Mouse (Mus musculus) kidney, embryonic 16.5 days (tissue): ENCODE measurements at regions not wholly inside any gene's neighbourhood (a gene's known extent, or its start where the extent isn't known, plus 50 kb on each side); places are given as distances from the start of the nearest gene placed in this dataset.

ENCODE experiments used
- ATAC-seq: fragments of 200-750 bp; cut with Nextera tagmentation; 2 replicates; pipeline ENCODE4 v1.8.0; 2017; ENCODE audit warnings: moderate TSS enrichment; ENCODE audit not compliant: low FRiP score, low TSS enrichment
- H3K27ac ChIP-seq: fragments of 300-500 bp; sonication (generic); 2 replicates; pipeline ENCODE4 v1.5.1; 2014; ENCODE audit warnings: low read length
- H3K27me3 ChIP-seq: fragments of 300-500 bp; sonication (generic); 2 replicates; pipeline ENCODE4 v1.6.1; 2014; ENCODE audit warnings: low read length, control low read depth, mixed read lengths; ENCODE audit not compliant: insufficient read depth
- H3K36me3 ChIP-seq: fragments of 300-500 bp; sonication (generic); 2 replicates; pipeline ENCODE4 v1.6.1; 2014; ENCODE audit warnings: low read length, control low read depth, mixed read lengths; ENCODE audit not compliant: insufficient read depth
- H3K4me1 ChIP-seq: fragments of 300-500 bp; sonication (generic); 2 replicates; pipeline ENCODE4 v1.6.1; 2014; ENCODE audit warnings: low read length, control low read depth, mixed read lengths; ENCODE audit not compliant: insufficient read depth
- H3K4me2 ChIP-seq: fragments of 300-500 bp; sonication (generic); replicated peaks from 2 replicates; pipeline ENCODE4 v1.6.1; 2014; ENCODE audit warnings: low read depth, low read length
- H3K4me3 ChIP-seq: fragments of 300-500 bp; sonication (generic); 2 replicates; pipeline ENCODE4 v1.5.1; 2014; ENCODE audit warnings: mild to moderate bottlenecking, low read length
- H3K9ac ChIP-seq: fragments of 300-500 bp; sonication (generic); replicated peaks from 2 replicates; pipeline ENCODE4 v1.6.1; 2014; ENCODE audit warnings: low read length
- H3K9me3 ChIP-seq: fragments of 300-500 bp; sonication (generic); 2 replicates; pipeline ENCODE4 v1.6.1; 2016; ENCODE audit warnings: low read length, control low read depth
- WGBS: fragments of 180-500 bp; shearing (Covaris S2); extraction: QIAGEN DNeasy Blood & Tissue Kit; methylation state at CpG from one replicate; pipeline ENCODE4 v1.1.7; 2014; 5-methylcytosine and 5-hydroxymethylcytosine counted together

DNA sequence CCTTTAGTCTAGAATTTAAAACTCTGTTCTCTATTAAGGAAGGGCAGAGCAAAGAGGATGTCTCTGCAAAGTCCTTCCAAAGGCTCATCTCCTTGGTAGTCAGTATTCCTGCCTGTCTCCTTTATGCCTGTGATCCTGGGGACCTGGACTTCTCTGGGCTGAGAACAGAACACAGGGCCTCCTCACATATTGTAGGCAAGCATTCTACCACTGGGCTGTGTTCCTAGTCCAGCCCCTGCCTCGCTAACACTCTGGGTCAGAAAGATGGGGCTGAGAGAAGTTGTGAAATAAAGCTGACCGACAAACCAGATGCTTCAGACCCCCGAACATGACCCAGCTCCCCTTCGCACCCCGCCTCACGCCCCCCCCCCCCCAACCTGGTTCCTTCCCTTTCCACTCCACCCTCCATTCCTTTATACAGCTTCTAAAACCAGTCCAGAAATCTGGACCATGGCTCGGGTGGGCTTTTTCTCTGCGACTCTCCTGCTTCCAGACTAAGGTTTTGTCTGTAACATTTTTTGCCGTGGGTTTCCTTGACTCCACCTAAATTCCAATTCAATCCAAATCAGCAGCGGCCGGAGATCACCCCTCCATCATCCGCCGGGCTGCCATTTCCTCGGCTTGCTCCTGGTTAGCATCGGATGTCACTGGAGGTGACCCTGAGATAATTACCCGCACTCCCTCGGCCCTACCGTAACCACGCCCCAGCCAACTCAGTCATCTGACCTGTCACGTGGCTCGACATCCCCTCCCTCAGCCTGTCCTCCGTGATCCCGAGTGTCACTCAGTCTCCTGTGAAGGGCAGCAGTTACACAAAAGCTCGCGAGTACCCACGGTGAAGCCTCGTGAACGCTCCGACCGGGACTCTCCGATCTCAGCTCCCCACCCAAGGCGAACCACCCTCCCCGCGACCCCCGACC is 89.3 kb upstream of the Synm start:
- Histone ChIP-seq H3K4me2 (peak overlapping the region; percentile 80), H3K27ac (no peak overlapping the region), H3K9me3 (no peaks in the 10 kb centered on the region), H3K27me3 (peaks cover 11% of the 10 kb centered on the region; the same call in 1 of the 2 replicates), H3K36me3 (no peaks in the 10 kb centered on the region), H3K9ac (peak overlapping the region; percentile 70), H3K4me3 (peak overlapping the region; percentile 57), H3K4me1 (peaks cover 14% of the 10 kb centered on the region; the same call in 1 of the 2 replicates)
- WGBS, result 1% methylated on average over 34 of the region's 35 CpGs
- ATAC-seq, result peak; percentile 95

GRCm38 (mm10) chr7:67846796-67847195 is 87.3 kb upstream of the Synm start:
- no peak overlapping the region for H3K4me3 ChIP-seq
- no peaks in the 10 kb centered on the region for H3K36me3 ChIP-seq
- H3K9me3 ChIP-seq, result no peaks in the 10 kb centered on the region
- 12% methylated on average over 8 of the region's 8 CpGs for WGBS
- peaks cover 11% of the 10 kb centered on the region; the same call in 1 of the 2 replicates for H3K27me3 ChIP-seq
- no peak overlapping the region for H3K4me2 ChIP-seq
- ATAC-seq, result no peak
- peaks cover 14% of the 10 kb centered on the region; the same call in 1 of the 2 replicates for H3K4me1 ChIP-seq
- H3K9ac ChIP-seq, result 0 out of 2 replicates have a peak overlapping the region, but pooled peaks have one; percentile 22
- H3K27ac ChIP-seq, result no peak overlapping the region

DNA sequence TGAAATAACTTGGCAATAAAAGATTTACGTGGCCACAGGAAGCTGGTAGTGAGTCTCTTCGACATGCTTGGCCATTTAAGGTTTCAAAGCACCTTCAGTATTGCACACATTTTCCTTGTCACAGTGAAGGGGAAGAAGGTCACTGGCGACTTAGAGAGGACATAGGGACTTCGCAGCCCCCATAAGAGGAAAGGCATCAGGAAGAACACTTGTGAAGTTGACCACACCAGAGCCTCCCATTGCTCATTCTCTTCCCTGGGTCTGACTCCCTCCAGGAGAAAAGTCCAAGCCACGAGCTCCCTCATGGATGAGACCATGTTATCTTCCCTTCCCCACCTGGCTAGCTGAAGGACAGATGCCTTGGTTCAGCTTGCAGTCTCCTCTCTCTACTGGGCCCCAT is 77.4 kb upstream of the Synm start:
- Histone ChIP-seq H3K27ac (no peak overlapping the region), H3K9me3 (peaks cover 3% of the 10 kb centered on the region; the same call in 1 of the 2 replicates), H3K9ac (no peak overlapping the region), H3K4me2 (no peak overlapping the region), H3K4me3 (no peak overlapping the region), H3K27me3 (no peaks in the 10 kb centered on the region), H3K4me1 (peaks cover 8% of the 10 kb centered on the region), H3K36me3 (no peaks in the 10 kb centered on the region)
- 82% methylated on average over 5 of the region's 5 CpGs for WGBS
- no peak for ATAC-seq

- Histone ChIP-seq H3K27ac (peak overlapping the region; percentile 39), H3K27me3 (no peaks in the 10 kb centered on the region), H3K4me3 (no peak overlapping the region), H3K4me1 (peaks cover 8% of the 10 kb centered on the region), H3K4me2 (no peak overlapping the region), H3K9me3 (peaks cover 3% of the 10 kb centered on the region; the same call in 1 of the 2 replicates), H3K9ac (no peak overlapping the region), H3K36me3 (no peaks in the 10 kb centered on the region)
- peak; percentile 85 for ATAC-seq
- 50% methylated on average over 18 of the region's 18 CpGs for WGBS
Measured at GRCm38 (mm10) chr7:67836117-67836949, 76.8 kb upstream of the Synm start.

DNA sequence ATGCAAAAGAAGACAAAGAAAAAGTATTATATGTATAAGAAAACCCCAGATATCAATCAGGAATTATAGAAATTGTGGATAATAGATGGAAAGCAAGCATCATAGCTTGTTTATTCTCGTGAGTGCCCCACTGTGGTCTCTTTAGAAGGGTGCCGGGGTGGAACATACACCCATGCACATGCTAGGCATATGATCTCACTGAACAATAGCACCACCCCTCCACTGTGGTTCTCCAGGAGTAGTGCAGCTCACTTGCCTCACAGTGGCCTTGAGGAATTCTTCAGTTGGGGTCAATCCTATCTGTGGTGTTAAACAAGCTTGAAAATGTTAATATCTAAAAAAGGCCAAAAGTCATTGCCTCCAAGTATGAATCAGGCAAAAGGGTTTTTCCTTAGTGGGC is 72.2 kb upstream of the Synm start:
- H3K27ac ChIP-seq, result no peak overlapping the region
- H3K4me1 ChIP-seq, result peaks cover 8% of the 10 kb centered on the region
- 74% methylated on average over 2 of the region's 2 CpGs for WGBS
- no peak overlapping the region for H3K4me3 ChIP-seq
- H3K9me3 ChIP-seq, result no peaks in the 10 kb centered on the region
- H3K4me2 ChIP-seq, result no peak overlapping the region
- no peak overlapping the region for H3K9ac ChIP-seq
- no peaks in the 10 kb centered on the region for H3K27me3 ChIP-seq
- no peaks in the 10 kb centered on the region for H3K36me3 ChIP-seq
- ATAC-seq, result no peak

DNA sequence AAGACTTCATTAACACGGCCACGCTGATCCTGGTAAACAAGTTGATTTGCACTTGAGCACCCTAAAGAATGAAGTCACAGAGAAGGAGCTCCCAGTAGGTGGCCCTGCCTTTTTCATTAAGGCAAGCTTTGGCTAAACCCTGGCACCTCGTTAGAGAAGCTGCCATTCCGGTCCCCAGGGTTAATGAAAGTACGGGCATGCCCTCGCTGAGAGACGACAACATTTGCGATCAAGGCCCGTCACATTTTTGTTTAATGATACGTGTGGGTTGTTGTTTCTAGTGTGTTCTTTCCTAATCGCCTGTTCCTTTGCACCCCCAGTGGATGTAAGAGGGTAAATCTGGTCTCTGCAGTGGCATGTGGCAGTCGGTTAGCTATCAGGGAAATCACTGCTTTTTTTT is 67.8 kb upstream of the Synm start:
- Histone ChIP-seq H3K9ac (no peak overlapping the region), H3K36me3 (no peaks in the 10 kb centered on the region), H3K27ac (no peak overlapping the region), H3K4me1 (no peaks in the 10 kb centered on the region), H3K4me2 (no peak overlapping the region), H3K4me3 (no peak overlapping the region), H3K27me3 (no peaks in the 10 kb centered on the region), H3K9me3 (no peaks in the 10 kb centered on the region)
- WGBS, result 55% methylated on average over 12 of the region's 12 CpGs
- ATAC-seq, result no peak

DNA sequence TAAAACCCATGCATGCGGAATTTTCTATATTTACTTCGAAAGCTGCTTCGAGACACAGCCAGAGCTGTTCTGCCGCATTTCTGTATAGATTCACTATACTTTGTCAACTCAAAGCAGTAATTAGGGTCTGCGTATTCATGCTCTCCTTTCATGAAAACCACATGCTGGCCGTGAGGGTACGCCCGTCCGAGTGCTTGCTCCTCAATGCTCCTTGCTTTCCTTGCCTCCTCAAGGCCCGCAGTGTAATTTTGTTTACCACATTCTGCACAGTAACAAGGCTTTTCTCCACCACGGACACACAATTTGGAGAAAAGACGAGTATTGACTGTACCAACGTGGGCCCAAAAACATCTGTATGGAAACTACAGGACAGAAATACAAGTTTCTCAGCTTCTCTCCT is 67.4 kb upstream of the Synm start:
- Histone ChIP-seq H3K27me3 (no peaks in the 10 kb centered on the region), H3K4me1 (no peaks in the 10 kb centered on the region), H3K36me3 (no peaks in the 10 kb centered on the region), H3K9ac (no peak overlapping the region), H3K9me3 (no peaks in the 10 kb centered on the region), H3K4me3 (no peak overlapping the region), H3K4me2 (no peak overlapping the region), H3K27ac (no peak overlapping the region)
- 93% methylated on average over 13 of the region's 13 CpGs for WGBS
- ATAC-seq, result no peak

GRCm38 (mm10) chr7:67826368-67826767 is 66.8 kb upstream of the Synm start:
- Histone ChIP-seq H3K4me1 (no peaks in the 10 kb centered on the region), H3K27me3 (no peaks in the 10 kb centered on the region), H3K4me3 (no peak overlapping the region), H3K4me2 (no peak overlapping the region), H3K36me3 (no peaks in the 10 kb centered on the region), H3K9ac (no peak overlapping the region), H3K9me3 (no peaks in the 10 kb centered on the region), H3K27ac (no peak overlapping the region)
- WGBS, result 56% methylated on average over 6 of the region's 6 CpGs
- no peak for ATAC-seq

GRCm38 (mm10) chr7:67825636-67826280 is 66.2 kb upstream of the Synm start:
- Histone ChIP-seq H3K4me2 (no peak overlapping the region), H3K9ac (no peak overlapping the region), H3K4me1 (no peaks in the 10 kb centered on the region), H3K27ac (no peak overlapping the region), H3K27me3 (no peaks in the 10 kb centered on the region), H3K4me3 (no peak overlapping the region), H3K9me3 (no peaks in the 10 kb centered on the region), H3K36me3 (no peaks in the 10 kb centered on the region)
- no peak for ATAC-seq
- 72% methylated on average over 7 of the region's 7 CpGs for WGBS
